Mouse (Mus musculus) heart, embryonic 16.5 days (tissue): Measurements from ENCODE around the gene Sec61b. TPM values are rescaled to one million over a fixed set of nuclear protein-coding genes. Genes with fewer than 3 reads are reported as not detected.
A peak's percentile ranks its signal among the peaks of the same experiment; 100 is the strongest.

Experiments used
- ATAC-seq: fragments of 200-750 bp; cut with Nextera tagmentation; replicated peaks from 2 replicates; pipeline ENCODE4 v1.8.0; 2017; ENCODE audit warnings: moderate number of reproducible peaks; ENCODE audit not compliant: insufficient read depth, low FRiP score; ENCODE audit errors: extremely low read depth
- H3K27ac ChIP-seq: fragments of 300-500 bp; sonication (generic); 2 replicates; pipeline ENCODE4 v1.5.1; 2014; ENCODE audit warnings: mild to moderate bottlenecking, low read length, control low read depth, moderate library complexity
- H3K27me3 ChIP-seq: fragments of 300-500 bp; sonication (generic); 2 replicates; pipeline ENCODE4 v1.6.1; 2014; ENCODE audit warnings: low read length, mixed read lengths; ENCODE audit not compliant: control insufficient read depth, insufficient read depth
- H3K36me3 ChIP-seq: fragments of 300-500 bp; sonication (generic); 2 replicates; pipeline ENCODE4 v1.6.1; 2014; ENCODE audit not compliant: control insufficient read depth, insufficient read depth
- H3K4me1 ChIP-seq: fragments of 300-500 bp; sonication (generic); 2 replicates; pipeline ENCODE4 v1.6.1; 2014; ENCODE audit warnings: low read length, mixed read lengths; ENCODE audit not compliant: control insufficient read depth, insufficient read depth
- H3K4me2 ChIP-seq: fragments of 300-500 bp; sonication (generic); 2 replicates; pipeline ENCODE4 v1.6.1; 2014; ENCODE audit warnings: low read depth, mild to moderate bottlenecking, control low read depth, low read length
- H3K4me3 ChIP-seq: fragments of 300-500 bp; sonication (generic); 2 replicates; pipeline ENCODE4 v1.5.1; 2014; ENCODE audit warnings: mild to moderate bottlenecking, control low read depth, low read length
- H3K9ac ChIP-seq: fragments of 300-500 bp; sonication (generic); 2 replicates; pipeline ENCODE4 v1.6.1; 2014; ENCODE audit warnings: low read length, control low read depth
- H3K9me3 ChIP-seq: fragments of 300-500 bp; sonication (generic); replicated peaks from 2 replicates; pipeline ENCODE4 v1.6.1; 2016; ENCODE audit warnings: low read length; ENCODE audit not compliant: control insufficient read depth
- WGBS: fragments of 180-500 bp; shearing (Covaris S2); extraction: QIAGEN DNeasy Blood & Tissue Kit; methylation state at CpG from one replicate; pipeline ENCODE4 v1.1.7; 2014; 5-methylcytosine and 5-hydroxymethylcytosine counted together
- polyA plus RNA-seq: library from polyadenylated mRNA; unstranded; fragments of >200 nt; fragmentation: Nextera tagmentation; extraction: Ambion mirVana; gene quantifications from 2 replicates; pipeline ENCODE4 v1.2.1, GENCODE M21; 2015

Sec61b gene
- polyA plus RNA-seq, 1 experiment from 2014 or later, result 146 TPM

GRCm38 (mm10) chr4:47497811-47498385 lies 23.4 kb downstream of the Sec61b start:
- no peak for ATAC-seq
- H3K27me3 ChIP-seq, result no peaks in the 10 kb centered on the region
- no peaks in the 10 kb centered on the region for H3K36me3 ChIP-seq
- peaks cover 2% of the 10 kb centered on the region; the same call in 1 of the 2 replicates for H3K4me1 ChIP-seq
- no peak overlapping the region for H3K9ac ChIP-seq
- no peaks in the 10 kb centered on the region for H3K9me3 ChIP-seq
- H3K27ac ChIP-seq, result no peak overlapping the region
- no peak overlapping the region for H3K4me2 ChIP-seq
- no peak overlapping the region for H3K4me3 ChIP-seq
- WGBS, result 57% methylated on average over 7 of the region's 7 CpGs

DNA sequence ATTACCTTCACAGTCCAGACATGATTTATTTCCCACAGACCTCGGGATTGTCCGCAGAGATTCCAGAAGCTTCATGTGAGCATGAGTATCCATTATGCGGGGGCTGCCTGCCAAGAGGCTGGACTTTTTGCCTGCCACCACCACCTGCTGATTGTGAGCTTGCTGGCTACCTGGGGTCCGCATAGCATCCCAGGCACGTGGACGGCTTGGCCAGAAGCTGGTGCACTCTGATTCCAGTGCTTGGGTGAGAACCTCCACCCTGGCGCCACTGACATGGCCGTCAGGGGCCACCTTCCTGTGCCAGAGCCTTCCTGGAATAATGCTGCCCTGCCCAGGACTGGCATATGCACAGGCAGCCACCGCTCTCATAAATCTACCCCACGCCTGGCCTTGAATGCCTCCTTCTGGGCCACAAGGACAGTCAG lies 24.7 kb downstream of the Sec61b start:
- no peaks in the 10 kb centered on the region for H3K4me1 ChIP-seq
- H3K4me3 ChIP-seq, result no peak overlapping the region
- no peaks in the 10 kb centered on the region for H3K36me3 ChIP-seq
- H3K9ac ChIP-seq, result no peak overlapping the region
- ATAC-seq, result no peak
- no peaks in the 10 kb centered on the region for H3K9me3 ChIP-seq
- H3K4me2 ChIP-seq, result no peak overlapping the region
- no peaks in the 10 kb centered on the region for H3K27me3 ChIP-seq
- 78% methylated on average over 10 of the region's 10 CpGs for WGBS
- H3K27ac ChIP-seq, result no peak overlapping the region

- peak overlapping the region; percentile 49 for H3K4me2 ChIP-seq
- no peaks in the 10 kb centered on the region for H3K9me3 ChIP-seq
- no peak overlapping the region for H3K9ac ChIP-seq
- no peak overlapping the region for H3K27ac ChIP-seq
- no peaks in the 10 kb centered on the region for H3K36me3 ChIP-seq
- ATAC-seq, result 0 out of 2 replicates have a peak, but pooled peaks have one; percentile 52
- H3K4me1 ChIP-seq, result no peaks in the 10 kb centered on the region
- no peak overlapping the region for H3K4me3 ChIP-seq
- no peaks in the 10 kb centered on the region for H3K27me3 ChIP-seq
- 16% methylated on average over 4 of the region's 4 CpGs for WGBS
Measured at GRCm38 (mm10) chr4:47502546-47502971, 28.1 kb downstream of the Sec61b start.

GRCm38 (mm10) chr4:47503045-47503444 lies 28.6 kb downstream of the Sec61b start:
- no peaks in the 10 kb centered on the region for H3K36me3 ChIP-seq
- H3K27me3 ChIP-seq, result no peaks in the 10 kb centered on the region
- no peaks in the 10 kb centered on the region for H3K9me3 ChIP-seq
- 69% methylated on average over 6 of the region's 6 CpGs for WGBS
- H3K27ac ChIP-seq, result no peak overlapping the region
- H3K4me3 ChIP-seq, result no peak overlapping the region
- no peak for ATAC-seq
- H3K4me2 ChIP-seq, result peak overlapping the region; percentile 49
- H3K4me1 ChIP-seq, result no peaks in the 10 kb centered on the region
- H3K9ac ChIP-seq, result no peak overlapping the region

- Histone ChIP-seq H3K4me1 (no peaks in the 10 kb centered on the region), H3K9me3 (no peaks in the 10 kb centered on the region), H3K27ac (no peak overlapping the region), H3K4me3 (no peak overlapping the region), H3K4me2 (no peak overlapping the region), H3K9ac (no peak overlapping the region), H3K36me3 (no peaks in the 10 kb centered on the region), H3K27me3 (no peaks in the 10 kb centered on the region)
- no peak for ATAC-seq
- 57% methylated on average over 10 of the region's 10 CpGs for WGBS
Measured at GRCm38 (mm10) chr4:47504841-47505517, 30.5 kb downstream of the Sec61b start.

DNA sequence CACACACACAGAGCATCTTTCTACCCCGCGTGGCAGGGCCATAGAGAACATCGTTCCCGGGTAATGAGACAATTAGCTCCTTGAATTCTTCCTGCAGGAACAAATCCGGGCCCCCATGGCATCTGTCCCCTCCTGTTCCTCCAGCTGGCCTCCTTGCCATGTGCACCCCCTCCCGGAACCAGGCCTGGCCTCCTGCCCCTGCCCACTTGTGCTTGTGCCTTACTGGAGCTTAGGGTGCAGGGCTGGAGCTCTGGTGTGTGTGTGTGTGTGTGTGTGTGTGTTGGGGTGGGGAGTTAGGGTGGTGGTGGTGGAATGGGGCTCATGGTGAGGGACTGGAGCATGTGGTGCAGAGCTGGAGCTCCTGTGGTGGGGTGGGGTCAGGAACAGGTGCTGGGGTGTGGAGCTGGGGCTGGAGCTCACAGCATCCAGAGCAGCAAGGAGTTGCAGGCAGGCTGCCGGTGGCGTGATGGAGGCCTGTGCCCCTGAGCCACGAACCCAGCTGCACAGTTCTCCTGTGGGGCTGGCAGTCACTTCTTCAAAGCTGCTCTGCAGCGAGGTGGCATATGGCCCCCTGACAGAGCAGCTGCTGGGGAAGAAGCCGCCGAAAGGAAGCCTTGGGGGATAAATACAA lies 44.2 kb downstream of the Sec61b start:
- no peaks in the 10 kb centered on the region for H3K9me3 ChIP-seq
- WGBS, result 66% methylated on average over 12 of the region's 12 CpGs
- no peak overlapping the region for H3K27ac ChIP-seq
- H3K36me3 ChIP-seq, result no peaks in the 10 kb centered on the region
- H3K9ac ChIP-seq, result no peak overlapping the region
- no peak overlapping the region for H3K4me2 ChIP-seq
- H3K4me1 ChIP-seq, result no peaks in the 10 kb centered on the region
- no peaks in the 10 kb centered on the region for H3K27me3 ChIP-seq
- H3K4me3 ChIP-seq, result no peak overlapping the region
- ATAC-seq, result peak; percentile 41

DNA sequence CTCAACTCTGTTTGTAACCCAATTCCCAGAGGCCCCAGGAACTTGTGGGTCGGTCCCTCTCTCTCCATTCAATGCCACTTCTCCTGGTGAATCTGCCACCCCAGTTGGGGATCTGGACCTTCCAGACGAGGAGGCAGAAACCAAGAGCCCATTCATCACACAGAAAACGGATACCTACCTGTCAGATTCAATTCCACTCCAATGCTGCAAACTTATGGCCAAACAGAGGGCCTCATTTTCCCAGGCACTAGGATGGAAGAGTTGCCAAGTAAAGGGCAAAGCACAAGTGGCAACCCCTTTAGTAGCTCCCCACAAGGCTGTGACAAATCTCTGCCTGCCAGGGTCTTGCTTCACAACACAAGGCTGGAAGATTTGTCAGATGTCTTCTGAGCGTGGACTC lies 45.6 kb downstream of the Sec61b start:
- H3K4me1 ChIP-seq, result no peaks in the 10 kb centered on the region
- no peak overlapping the region for H3K4me3 ChIP-seq
- no peak for ATAC-seq
- H3K9ac ChIP-seq, result no peak overlapping the region
- WGBS, result 69% methylated on average over 4 of the region's 4 CpGs
- H3K9me3 ChIP-seq, result no peaks in the 10 kb centered on the region
- no peaks in the 10 kb centered on the region for H3K27me3 ChIP-seq
- H3K27ac ChIP-seq, result no peak overlapping the region
- H3K36me3 ChIP-seq, result no peaks in the 10 kb centered on the region
- H3K4me2 ChIP-seq, result no peak overlapping the region

GRCm38 (mm10) chr4:47521884-47522605 lies 47.6 kb downstream of the Sec61b start:
- H3K9me3 ChIP-seq, result peaks cover 3% of the 10 kb centered on the region; the same call in 1 of the 2 replicates
- H3K27me3 ChIP-seq, result no peaks in the 10 kb centered on the region
- H3K4me2 ChIP-seq, result no peak overlapping the region
- 47% methylated on average over 6 of the region's 6 CpGs for WGBS
- no peaks in the 10 kb centered on the region for H3K36me3 ChIP-seq
- no peak overlapping the region for H3K27ac ChIP-seq
- 0 out of 2 replicates have a peak, but pooled peaks have one; percentile 52 for ATAC-seq
- H3K4me3 ChIP-seq, result no peak overlapping the region
- H3K4me1 ChIP-seq, result no peaks in the 10 kb centered on the region
- no peak overlapping the region for H3K9ac ChIP-seq
